Mouse (Mus musculus) megakaryocyte, embryonic 14.5 days (primary cell): Measurements from ENCODE around the gene Numbl. TPM values are rescaled to one million over a fixed set of nuclear protein-coding genes. Genes with fewer than 3 reads are reported as not detected.

Experiments used
- H3K27me3 ChIP-seq: replicated peaks from 2 replicates; pipeline ENCODE3; 2012; ENCODE audit warnings: inconsistent platforms
- H3K36me3 ChIP-seq: replicated peaks from 2 replicates; pipeline ENCODE3; 2012; ENCODE audit warnings: low read length, inconsistent platforms, mixed read lengths
- H3K4me1 ChIP-seq: 2 replicates; pipeline ENCODE4 v1.6.1; 2012; ENCODE audit warnings: inconsistent platforms
- H3K4me3 ChIP-seq: replicated peaks from 2 replicates; pipeline ENCODE3; 2012; ENCODE audit warnings: moderate library complexity, mild to moderate bottlenecking, inconsistent platforms
- H3K9me3 ChIP-seq: 2 replicates; pipeline ENCODE4 v1.6.1; 2012; ENCODE audit warnings: inconsistent platforms
- FLI1 ChIP-seq: IDR thresholded peaks from 2 replicates; pipeline ENCODE4 v1.6.1; 2012; ENCODE audit warnings: low read length, inconsistent platforms, mixed read lengths
- GATA1 ChIP-seq: IDR thresholded peaks from 3 replicates; pipeline ENCODE4 v1.6.1; 2012; ENCODE audit warnings: mixed read lengths, low read length, inconsistent platforms, borderline replicate concordance
- polyA plus RNA-seq: library from polyadenylated mRNA; stranded (reverse); fragments of >175 nt; gene quantifications from 2 replicates; pipeline ENCODE4 v1.2.3, GENCODE M21; 2012; ENCODE audit warnings: low replicate concordance; ENCODE audit not compliant: insufficient read depth

The Numbl gene
- polyA plus RNA-seq, 1 experiment, result 2.0 TPM

GRCm38 (mm10) chr7:27300801-27301200, 42.6 kb downstream of the Numbl start:
- Histone ChIP-seq H3K9me3 (peaks cover 5% of the 10 kb centered on the region; the same call in 1 of the 2 replicates), H3K4me1 (peaks cover 7% of the 10 kb centered on the region), H3K4me3 (no peak overlapping the region), H3K36me3 (no peaks in the 10 kb centered on the region), H3K27me3 (peaks cover 27% of the 10 kb centered on the region)
- no peak for TF ChIP-seq FLI1
- no peak for TF ChIP-seq GATA1

GRCm38 (mm10) chr7:27302172-27302571, 43.9 kb downstream of the Numbl start:
- TF ChIP-seq GATA1 (no peak), FLI1 (no peak)
- Histone ChIP-seq H3K4me3 (no peak overlapping the region), H3K4me1 (peaks cover 7% of the 10 kb centered on the region), H3K9me3 (peaks cover 5% of the 10 kb centered on the region; the same call in 1 of the 2 replicates), H3K36me3 (no peaks in the 10 kb centered on the region), H3K27me3 (peaks cover 31% of the 10 kb centered on the region)

GRCm38 (mm10) chr7:27305091-27305730, 47.0 kb downstream of the Numbl start:
- H3K9me3 ChIP-seq, result peaks cover 2% of the 10 kb centered on the region; the same call in 1 of the 2 replicates
- H3K27me3 ChIP-seq, result peaks cover 36% of the 10 kb centered on the region
- no peaks in the 10 kb centered on the region for H3K36me3 ChIP-seq
- TF ChIP-seq GATA1, result no peak
- TF ChIP-seq FLI1, result no peak
- H3K4me3 ChIP-seq, result no peak overlapping the region
- H3K4me1 ChIP-seq, result peaks cover 21% of the 10 kb centered on the region

GRCm38 (mm10) chr7:27306161-27307160, 48.2 kb downstream of the Numbl start:
- H3K4me3 ChIP-seq, result no peak overlapping the region
- H3K9me3 ChIP-seq, result no peaks in the 10 kb centered on the region
- H3K4me1 ChIP-seq, result peaks cover 30% of the 10 kb centered on the region
- H3K36me3 ChIP-seq, result no peaks in the 10 kb centered on the region
- peaks cover 44% of the 10 kb centered on the region for H3K27me3 ChIP-seq
- TF ChIP-seq GATA1 (no peak), FLI1 (no peak)

GRCm38 (mm10) chr7:27307551-27307950, 49.3 kb downstream of the Numbl start:
- no peaks in the 10 kb centered on the region for H3K9me3 ChIP-seq
- peaks cover 23% of the 10 kb centered on the region for H3K4me1 ChIP-seq
- H3K27me3 ChIP-seq, result peaks cover 48% of the 10 kb centered on the region
- TF ChIP-seq FLI1 (no peak), GATA1 (no peak)
- H3K36me3 ChIP-seq, result no peaks in the 10 kb centered on the region
- H3K4me3 ChIP-seq, result no peak overlapping the region

- H3K27me3 ChIP-seq, result peaks cover 45% of the 10 kb centered on the region
- TF ChIP-seq GATA1 (no peak), FLI1 (no peak)
- H3K4me3 ChIP-seq, result peak overlapping the region; percentile 87
- no peaks in the 10 kb centered on the region for H3K36me3 ChIP-seq
- H3K4me1 ChIP-seq, result peaks cover 23% of the 10 kb centered on the region
- peaks cover 13% of the 10 kb centered on the region for H3K9me3 ChIP-seq
Observed at GRCm38 (mm10) chr7:27308821-27309549, 50.8 kb downstream of the Numbl start.

GRCm38 (mm10) chr7:27309832-27310231, 51.6 kb downstream of the Numbl start:
- Histone ChIP-seq H3K4me3 (no peak overlapping the region), H3K4me1 (peaks cover 23% of the 10 kb centered on the region), H3K36me3 (no peaks in the 10 kb centered on the region), H3K27me3 (peaks cover 42% of the 10 kb centered on the region), H3K9me3 (peaks cover 19% of the 10 kb centered on the region)
- TF ChIP-seq GATA1, result no peak
- no peak for TF ChIP-seq FLI1

- Histone ChIP-seq H3K4me3 (peak overlapping the region; percentile 73), H3K27me3 (peaks cover 38% of the 10 kb centered on the region), H3K9me3 (peaks cover 19% of the 10 kb centered on the region), H3K4me1 (peaks cover 23% of the 10 kb centered on the region), H3K36me3 (no peaks in the 10 kb centered on the region)
- no peak for TF ChIP-seq GATA1
- TF ChIP-seq FLI1, result no peak
Observed at GRCm38 (mm10) chr7:27310306-27310705, 52.1 kb downstream of the Numbl start.

- H3K4me1 ChIP-seq, result peaks cover 23% of the 10 kb centered on the region
- peaks cover 22% of the 10 kb centered on the region for H3K9me3 ChIP-seq
- H3K4me3 ChIP-seq, result no peak overlapping the region
- TF ChIP-seq GATA1, result no peak
- TF ChIP-seq FLI1, result no peak
- peaks cover 34% of the 10 kb centered on the region for H3K27me3 ChIP-seq
- no peaks in the 10 kb centered on the region for H3K36me3 ChIP-seq
Observed at GRCm38 (mm10) chr7:27310996-27311535, 52.8 kb downstream of the Numbl start.
